Mouse (Mus musculus) frontal cortex, postnatal 25 days (tissue): ENCODE results near the gene Odf3l1.
A peak's percentile ranks its signal among the peaks of the same experiment; 100 is the strongest.
"Not testable (repeated sequence)": the region's sequence is repeated elsewhere in the genome, so short reads cannot be mapped to it uniquely, and the experiment has no call there.

Source experiments
- DNase-seq, 2 experiments: peaks; one replicate each; pipeline ENCODE4 v3.0.0; 2022; ENCODE audit warnings: low spot score in 2 of 2

The Odf3l1 gene

DNA sequence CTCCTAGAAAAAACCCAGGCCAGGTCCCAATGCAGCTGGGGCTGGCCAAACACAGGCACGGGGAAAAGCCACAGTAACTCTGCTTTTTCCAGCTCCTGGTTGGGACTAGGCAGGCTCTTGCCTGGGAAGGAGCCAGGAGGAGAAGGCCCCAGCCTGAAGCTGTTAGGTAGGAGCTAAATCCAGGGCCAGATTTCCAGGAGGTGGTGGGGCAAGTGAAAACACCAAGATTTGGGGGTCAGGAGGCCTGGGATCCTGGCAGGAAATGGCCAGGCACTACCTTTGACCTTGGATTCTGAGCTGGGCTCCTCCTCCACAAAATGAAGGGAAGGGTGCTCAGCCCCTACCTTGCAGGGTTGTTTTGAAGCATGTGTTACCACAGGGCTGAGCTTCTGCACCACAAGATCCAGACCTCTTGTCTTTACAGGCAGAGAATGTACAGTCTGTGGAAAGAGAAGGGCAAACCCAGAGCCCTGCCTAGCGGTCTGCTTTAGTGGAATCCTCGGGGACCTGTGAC lies at the start of gene Odf3l1:
TSS of gene Odf3l1 (minus strand) at position 464 of the 514 bp plus-strand sequence.
- DNase-seq = no peak

DNA sequence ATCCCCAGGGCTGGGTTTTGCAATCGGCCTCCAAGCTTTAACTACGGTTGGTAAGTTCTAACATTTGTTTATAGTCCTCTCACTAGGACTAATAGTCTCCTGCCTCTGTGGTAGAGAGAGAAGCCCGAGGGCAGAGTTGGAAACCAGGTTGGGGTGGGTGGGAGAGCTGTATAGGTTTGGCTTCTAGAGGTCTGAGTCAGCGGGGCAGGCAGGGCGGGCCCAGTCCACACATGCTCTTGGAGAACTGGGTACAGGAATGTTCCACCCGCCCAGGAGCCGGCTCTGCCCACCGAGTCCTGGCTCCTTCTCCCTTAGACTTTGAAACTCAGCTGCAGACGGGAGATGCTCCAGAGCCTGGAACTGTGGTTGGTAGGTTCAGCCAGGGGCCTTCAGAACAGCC lies 49.5 kb upstream of the Odf3l1 start:
- DNase-seq = no peak

DNA sequence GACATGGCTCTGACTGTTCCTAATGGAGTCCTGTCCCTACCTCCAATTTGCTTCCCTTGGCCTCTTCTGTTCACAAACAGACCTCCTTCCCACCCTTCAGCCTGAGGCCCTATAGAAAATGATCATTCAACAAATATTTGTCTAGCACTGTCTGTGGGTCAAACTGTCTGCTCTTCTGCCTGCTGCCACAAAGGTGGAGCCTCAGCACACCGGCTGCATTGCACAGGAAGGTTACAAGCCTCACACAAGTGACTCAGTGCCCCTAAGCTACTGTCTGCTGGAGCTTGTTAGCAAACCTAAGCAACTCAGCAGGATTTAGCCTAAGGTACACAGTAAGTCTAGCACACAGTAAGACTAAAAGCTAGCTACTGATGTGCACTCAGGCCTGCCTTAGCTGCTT lies 46.5 kb upstream of the Odf3l1 start:
- DNase-seq = no peak

DNA sequence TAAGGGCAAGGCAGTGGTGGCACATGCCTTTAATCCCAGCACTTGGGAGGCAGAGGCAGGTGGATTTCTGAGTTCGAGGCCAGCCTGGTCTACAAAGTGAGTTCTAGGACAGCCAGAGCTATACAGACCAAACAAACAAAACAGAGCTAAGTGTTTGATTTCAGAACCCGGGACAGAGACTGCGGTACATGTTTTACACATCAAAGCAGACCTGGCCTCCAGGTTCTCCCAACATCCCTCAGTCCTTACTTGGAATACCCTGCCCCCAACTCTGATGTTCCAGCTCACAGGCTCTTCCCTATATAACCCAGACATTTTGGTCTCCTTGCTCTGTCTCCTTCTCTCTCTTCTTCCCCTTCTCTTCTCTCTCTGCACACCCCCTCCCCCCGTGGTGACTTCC lies 45.5 kb upstream of the Odf3l1 start:
- not testable (repeated sequence) for DNase-seq

DNA sequence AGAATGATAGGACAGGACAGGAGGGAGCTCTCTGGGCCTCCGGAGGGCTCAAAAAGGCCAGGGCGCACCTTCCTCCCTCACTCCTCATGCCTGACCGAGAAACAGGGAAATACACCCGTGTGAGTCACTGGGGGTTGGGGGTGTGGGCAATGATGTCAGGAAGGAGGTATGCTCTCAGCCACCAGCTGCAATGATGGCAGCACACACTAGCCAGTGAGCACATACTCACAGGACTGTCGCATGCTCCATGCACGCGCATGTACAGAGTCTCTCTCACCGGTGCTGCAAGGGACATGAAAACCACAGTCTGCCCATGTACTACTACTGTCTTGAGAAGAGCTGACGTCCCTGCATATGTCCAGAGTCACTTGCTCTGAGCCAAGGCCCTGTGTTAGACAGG lies 43.1 kb upstream of the Odf3l1 start:
- DNase-seq = no peak

DNA sequence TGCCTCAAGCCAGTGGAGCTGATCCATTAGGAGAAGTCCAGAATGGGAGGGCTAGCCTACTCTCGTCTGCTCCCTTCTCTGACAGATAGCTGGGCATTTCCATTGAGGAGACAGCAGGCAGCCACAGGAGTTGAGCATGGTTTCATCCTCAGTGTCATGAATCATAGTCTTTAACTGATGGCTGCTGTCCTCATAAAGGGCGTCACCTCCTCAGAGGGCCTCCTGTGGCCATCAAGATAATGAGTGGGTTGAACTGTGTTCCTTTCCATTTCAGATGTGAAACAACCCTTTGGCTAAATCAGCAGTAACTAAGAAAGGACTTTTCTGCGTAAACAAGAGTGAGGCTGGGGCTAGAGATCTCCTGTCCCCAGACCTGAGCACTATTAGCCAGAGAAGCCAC lies 39.2 kb upstream of the Odf3l1 start:
- no peak for DNase-seq

DNA sequence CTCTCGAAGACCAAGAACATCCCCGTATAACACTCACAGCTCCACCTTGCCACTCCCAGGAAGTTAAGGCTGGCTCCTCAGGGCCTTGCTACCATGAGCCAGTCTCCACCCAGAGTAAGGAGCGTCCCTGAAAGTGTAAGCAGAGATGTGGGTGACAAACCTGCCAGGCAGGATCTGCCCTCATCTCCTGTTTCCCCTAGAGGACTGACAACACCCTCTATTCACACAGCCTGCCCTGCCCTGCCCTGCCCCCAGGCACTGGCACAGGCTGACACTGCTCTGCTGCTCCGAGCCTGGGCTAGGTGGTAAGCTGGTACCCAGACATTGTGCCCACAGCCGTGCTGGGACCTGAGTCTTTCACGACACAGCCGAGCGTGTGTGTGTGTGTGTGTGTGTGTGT lies 36.7 kb upstream of the Odf3l1 start:
- no peak for DNase-seq

DNA sequence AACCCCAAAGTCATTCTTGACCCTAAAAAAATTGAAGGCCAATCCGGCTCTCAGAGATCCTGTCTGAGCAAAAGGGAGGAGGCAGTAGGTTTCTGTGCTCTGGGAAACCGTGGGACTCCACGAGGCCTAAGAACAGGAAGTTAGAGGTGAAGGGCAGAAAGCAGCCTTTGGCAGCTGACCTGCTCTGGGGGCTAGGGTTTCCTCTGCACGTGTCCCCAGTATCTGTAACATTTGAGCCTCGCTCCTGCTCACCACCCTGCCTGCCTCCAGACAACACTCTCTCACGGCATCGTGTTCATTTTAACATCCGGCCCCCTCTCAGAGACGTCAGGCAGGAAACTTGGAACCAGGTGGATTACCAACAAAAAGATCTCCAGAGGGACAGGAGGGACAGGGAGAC lies 36.1 kb upstream of the Odf3l1 start:
- no peak for DNase-seq

DNA sequence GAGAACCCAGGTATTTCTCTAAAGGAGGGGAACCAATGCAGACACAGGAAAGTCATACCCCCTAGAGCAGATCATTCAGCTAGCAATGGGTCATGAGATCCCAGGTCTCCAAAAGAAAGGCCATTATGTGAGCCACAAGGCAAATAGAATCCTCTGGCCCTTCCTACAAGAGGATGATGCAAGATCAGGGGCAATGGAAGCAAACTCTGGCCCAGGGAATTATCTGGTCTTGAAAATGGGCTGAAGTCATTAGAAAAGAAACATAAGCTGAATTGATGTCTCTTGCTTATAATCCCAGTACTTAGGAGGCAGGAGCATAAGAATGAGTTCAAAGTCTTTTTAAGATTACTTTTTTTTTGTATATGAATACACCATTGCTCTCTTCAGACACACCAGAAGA lies 35.6 kb upstream of the Odf3l1 start:
- no peak for DNase-seq

DNA sequence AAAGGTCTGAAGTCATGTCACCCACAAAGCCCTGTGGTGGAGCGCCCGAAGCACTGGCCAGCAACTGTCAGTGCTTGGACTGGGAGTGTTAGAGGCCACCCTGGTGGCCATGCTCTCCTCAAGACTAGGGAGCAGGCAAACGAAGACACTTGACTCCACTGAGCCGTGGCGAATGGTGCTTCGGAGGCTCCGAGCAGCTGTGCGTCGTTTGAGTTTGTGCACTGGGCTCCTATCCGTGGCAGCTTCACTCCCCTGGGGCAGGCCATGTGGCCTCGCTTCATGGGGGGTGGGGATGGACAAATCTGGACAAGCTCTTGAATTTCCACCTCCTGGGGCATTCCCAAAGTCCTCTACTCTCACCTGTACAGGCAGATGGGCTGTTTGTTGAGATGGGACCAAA lies 34.9 kb upstream of the Odf3l1 start:
- DNase-seq = no peak

DNA sequence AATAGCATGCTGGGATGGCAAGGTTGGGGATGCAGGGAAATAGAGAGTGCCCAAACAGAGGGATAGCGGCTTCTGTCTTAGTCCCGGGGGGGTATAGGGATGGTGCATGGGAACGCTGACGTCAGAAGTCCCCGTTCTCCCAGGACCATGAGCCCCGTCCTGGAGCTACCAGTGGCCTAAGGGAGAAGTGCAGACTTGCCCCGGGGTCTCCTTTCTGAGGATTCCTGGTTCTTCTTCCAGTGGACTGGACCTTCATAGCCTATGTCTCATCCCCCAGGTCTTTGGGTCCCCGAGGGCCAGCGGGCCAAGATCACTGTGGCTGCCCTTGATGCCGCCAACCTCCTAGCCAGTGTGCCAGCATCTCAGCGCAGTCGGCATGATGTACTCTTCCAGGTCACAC lies 32.3 kb upstream of the Odf3l1 start:
- DNase-seq = no peak

DNA sequence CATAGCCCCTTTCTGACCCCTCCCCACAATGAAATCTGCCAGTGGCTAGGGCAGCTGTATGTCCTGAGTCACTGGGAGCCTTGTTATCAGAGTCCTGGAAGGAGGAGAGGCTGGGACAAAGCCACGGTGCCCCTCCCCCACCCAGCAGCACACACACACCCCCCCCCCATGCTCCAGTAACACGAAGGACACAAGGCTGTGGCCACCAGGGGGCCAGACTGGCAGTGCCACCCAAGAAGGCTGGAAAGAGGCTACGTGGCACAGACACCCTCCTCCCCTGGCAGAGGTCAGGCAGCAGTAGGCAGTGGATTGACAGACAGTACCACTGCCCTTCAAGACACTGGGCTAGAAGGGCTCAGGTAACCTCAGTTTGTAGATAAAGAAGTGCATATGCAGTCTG lies 29.5 kb upstream of the Odf3l1 start:
- DNase-seq = no peak

DNA sequence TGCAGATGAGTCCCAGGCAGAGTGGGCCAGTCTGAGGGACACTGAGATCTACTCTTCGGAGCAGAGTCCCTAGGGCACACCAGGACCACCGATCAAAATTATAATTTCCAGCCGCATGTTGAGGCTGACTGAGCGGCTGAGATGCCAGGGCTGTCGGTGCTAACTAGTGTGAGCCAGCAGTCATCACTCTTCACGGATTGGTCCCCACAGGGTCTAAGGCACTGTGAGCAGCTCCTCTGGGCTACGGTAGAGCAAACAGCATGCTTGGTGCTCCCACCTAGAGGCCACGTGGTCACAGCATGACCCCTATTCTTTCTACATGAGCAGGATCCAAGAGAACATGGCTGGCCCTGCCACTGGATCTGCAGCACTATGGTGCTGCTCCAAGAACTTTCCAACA lies 28.8 kb upstream of the Odf3l1 start:
- DNase-seq = no peak

DNA sequence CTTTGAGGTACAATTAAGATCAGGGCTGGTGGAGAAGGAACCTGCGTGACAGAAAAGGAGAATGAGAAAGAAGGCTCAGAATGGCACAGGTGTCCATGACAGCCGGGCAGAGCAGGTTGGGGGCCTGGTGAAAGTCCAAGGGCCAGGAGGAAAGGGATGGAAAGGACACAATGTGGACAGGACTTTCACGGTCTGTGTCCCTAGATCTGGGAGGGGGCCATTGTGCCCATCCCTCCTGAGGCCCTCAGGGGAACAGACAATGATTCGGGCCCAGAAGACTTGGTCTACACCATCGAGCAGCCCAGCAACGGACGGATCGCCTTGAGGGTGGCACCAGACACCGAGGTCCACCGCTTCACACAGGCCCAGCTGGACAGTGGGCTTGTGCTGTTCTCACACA lies 27.6 kb upstream of the Odf3l1 start:
- DNase-seq = no peak

DNA sequence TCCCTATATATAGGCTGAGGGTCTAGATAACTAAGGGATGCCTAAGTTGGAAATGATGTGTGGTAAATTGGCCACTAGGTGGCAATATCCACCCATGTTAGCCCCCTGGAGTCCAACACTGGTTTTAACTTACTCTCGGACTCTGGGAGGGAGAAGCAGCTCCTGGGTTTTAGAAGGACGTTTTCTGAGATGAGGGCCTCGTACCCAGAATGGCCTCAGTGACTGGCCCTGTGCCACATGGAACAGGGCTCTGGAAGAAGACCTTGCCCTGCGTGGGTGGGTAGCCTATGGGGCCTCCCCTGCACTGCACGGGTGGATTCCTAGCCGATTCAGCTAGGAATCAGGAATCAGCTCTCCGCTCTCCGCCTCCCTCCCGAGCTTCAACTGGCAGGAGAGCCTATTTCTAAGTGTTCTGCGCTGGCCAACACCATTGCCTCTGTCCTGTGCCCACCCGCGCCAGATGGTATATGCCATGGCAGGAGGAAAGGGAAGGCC lies 27.1 kb upstream of the Odf3l1 start:
- peak; percentile 39 to 47 for DNase-seq

DNA sequence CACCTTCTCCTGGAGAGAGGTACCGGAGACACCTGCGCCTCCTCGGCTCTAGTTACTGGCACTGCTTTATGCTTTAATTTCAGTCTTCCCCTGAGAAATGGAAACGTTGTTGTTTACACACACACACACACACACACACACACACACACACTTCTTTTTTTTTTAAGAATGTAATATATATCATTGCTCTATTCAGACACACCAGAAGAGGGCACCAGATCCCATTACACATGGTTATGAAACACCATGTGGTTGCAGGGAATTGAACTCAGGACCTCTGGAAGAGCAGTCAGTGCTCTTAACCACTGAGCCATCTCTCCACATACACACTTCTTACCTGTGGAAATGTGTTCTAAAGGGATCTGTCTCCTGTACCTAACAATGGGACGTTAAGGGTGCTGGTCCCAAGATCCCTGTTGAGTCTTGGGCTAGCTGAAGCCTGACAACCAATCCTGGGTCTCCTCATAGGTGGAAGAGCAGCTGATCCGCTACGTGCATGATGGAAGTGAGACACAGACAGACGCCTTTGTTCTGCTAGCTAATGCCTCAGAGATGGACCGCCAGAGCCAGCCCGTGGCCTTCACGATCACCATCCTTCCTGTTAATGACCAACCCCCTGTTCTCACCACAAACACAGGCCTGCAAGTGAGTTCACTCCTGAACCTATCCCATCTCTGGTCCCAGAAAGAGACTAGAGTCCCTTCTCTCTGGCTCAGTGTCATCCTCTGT lies 26.2 kb upstream of the Odf3l1 start:
- DNase-seq = no peak

DNA sequence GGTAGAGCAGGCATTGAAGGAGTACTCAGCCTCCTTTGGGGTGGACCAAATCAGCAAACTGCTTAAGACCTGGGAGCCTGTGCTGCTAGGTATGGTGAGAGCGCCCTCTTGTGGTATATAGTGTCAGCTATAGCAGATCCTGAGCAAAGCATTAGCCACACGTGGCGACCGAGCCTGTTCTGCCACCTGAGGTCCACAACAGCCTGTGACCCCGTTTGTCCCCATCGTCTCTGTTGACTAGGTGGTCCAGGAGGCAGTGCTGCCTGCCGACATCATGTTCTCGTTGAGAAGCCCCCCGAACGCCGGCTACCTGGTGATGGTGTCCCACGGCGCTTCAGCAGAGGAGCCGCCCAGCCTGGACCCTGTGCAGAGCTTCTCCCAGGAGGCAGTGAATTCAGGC lies 25.3 kb upstream of the Odf3l1 start:
- peak; percentile 55 to 62 for DNase-seq

DNA sequence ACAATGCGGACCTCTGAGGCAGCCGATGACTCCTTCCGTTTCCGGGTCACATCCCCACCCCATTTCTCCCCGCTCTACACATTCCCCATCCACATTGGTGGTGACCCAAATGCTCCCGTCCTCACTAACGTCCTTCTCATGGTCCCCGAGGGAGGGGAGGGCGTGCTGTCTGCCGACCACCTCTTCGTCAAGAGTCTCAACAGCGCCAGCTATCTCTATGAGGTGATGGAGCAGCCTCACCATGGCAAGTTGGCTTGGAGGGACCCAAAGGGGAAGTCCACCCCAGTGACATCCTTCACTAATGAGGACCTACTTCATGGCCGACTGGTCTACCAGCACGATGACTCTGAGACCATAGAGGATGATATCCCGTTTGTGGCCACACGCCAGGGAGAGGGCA lies 23.1 kb upstream of the Odf3l1 start:
- DNase-seq = no peak

DNA sequence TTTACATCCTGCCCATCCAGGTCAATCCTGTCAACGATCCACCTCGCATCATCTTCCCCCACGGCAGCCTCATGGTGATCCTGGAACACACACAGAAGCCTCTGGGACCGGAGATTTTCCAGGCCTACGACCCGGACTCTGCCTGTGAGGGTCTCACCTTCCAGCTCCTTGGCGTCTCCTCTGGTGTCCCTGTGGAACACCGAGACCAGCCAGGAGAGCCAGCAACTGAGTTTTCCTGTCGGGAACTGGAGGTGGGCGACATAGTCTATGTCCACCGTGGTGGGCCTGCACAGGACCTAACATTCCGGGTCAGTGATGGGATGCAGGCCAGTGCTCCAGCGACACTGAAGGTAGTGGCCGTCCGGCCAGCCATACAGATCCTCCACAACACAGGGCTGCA lies 22.1 kb upstream of the Odf3l1 start:
- DNase-seq = no peak

DNA sequence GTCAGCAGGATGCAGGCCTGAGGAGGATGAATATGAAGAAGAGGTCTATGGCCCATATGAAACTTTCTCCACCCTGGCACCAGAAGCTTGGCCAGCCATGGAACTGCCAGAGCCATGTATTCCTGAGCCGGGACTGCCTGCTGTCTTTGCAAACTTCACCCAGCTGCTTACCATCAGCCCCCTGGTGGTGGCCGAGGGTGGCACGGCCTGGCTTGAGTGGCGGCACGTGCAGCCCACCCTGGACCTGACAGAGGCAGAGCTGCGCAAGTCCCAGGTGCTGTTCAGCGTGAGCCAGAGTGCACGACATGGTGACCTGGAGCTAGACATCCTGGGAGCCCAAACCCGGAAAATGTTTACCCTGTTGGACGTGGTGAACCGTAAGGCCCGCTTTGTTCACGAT lies 21.6 kb upstream of the Odf3l1 start:
- no peak for DNase-seq

DNA sequence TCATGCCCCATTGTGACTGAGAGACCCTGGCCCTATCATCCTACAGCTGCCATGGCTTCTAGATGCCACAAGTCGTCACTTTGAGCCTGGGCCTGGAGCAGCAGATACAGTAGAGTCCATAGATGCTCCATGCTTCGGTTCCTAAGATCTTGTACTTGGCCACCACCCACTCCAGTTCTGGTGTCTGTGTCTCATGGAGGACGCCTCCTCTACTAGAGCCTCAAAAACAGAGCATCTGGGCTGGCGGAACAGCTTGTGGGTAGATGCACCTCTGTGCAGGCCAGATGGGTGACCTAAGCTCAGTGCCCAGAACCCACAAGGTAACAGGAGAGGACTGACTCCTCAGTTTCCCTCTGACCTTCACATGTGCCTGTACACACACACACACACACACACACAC lies 19.8 kb upstream of the Odf3l1 start:
- no peak for DNase-seq

DNA sequence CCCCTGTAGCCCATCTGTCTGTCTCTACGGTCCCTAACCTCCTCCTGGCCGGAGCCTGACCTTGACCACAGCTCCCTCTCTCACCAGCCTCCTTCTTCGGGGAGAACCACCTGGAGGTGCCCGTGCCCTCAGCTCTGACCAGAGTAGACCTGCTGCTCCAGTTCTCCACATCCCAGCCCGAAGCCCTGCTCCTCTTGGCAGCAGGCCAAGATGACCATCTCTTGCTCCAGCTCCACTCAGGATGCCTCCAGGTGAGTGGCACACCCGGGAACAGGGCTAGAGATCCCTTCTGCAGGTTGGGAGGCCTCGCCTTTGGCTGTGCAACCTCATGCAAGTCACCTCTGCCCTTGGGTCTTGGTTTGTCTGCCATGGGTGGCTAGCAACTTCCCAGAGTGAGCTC lies 19.0 kb upstream of the Odf3l1 start:
- DNase-seq = no peak

DNA sequence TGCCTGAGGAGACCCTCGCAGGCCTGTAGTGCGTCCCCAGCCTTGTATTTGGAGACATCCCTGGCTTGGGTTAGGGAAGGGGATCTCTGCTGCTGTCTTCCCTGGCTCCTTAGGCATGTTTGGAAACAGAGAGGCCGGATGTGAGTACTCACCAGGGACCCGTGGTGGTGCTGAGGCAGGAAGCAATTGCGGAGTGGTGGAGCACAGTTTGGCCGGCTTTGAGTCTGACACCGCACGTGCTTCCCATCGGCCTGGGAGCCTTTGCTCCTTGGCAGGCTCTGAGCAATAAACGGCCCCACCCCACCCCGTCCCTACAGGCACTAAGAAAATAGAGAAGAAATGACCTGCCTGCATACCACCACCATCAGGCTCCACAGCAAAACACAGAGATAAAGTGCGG lies 18.3 kb upstream of the Odf3l1 start:
- DNase-seq = no peak

DNA sequence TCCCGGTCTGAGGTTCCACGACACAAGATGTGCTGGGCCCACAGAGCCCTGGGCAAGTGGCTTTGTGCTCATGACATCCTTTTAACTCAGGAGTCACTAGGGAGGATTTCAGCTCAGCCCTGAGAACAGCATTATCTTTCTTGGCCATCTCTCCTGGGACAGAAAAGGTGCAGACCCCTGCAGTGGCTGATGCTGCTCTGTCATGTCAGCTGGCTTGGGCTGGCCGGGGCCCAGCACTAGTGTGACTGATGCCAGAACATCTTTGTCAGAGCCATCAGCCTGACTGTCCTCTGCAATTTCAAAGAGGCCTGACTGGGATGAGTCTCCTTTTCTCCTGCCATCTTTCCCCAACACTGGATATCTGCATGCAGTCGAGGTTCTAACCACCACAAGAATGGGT lies 17.8 kb upstream of the Odf3l1 start:
- no peak for DNase-seq
